Mouse (Mus musculus): ENCODE data around the gene Gm5751. TPM values are rescaled to one million over a fixed set of nuclear protein-coding genes. Genes with fewer than 3 reads are reported as not detected.
A peak's percentile ranks its signal among the peaks of the same experiment; 100 is the strongest.
"Not testable (repeated sequence)": the region's sequence is repeated elsewhere in the genome, so short reads cannot be mapped to it uniquely, and the experiment has no call there.

The Gm5751 gene
- total RNA-seq (2021), result not detected
- long read RNA-seq, experiment 1, result 0 reads
- long read RNA-seq, experiment 2, result 0 reads

- DNase-seq (ENCODE audit: low spot score in 2 of 2), result not testable (repeated sequence)
Observed at GRCm38 (mm10) chrX:8873953-8874352, at the start of gene Gm5751. Gene Gm5751 (plus strand): TSS chrX:8874253.

DNA sequence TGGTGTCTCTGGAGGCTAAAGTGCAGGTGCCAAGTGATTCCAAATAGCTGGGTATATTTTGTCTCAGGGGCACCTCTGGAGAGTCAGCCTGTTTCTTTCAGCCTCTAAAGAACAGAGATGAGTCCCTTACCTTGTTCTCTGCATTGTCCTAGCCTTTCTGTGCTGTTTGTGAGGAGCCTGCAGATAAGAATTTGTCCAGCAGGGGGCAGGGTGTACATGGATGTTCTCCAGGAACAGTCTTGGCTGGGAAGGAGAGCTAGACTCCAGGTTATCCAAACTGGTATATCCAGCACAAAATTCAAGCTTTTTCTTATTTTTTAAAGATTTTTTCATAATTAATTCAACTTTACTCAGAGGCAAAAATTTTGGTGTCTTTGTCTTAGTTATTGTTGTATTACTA is 42.0 kb upstream of the Gm5751 start:
- DNase-seq (ENCODE audit: low spot score in 2 of 2), result peak; percentile 19 to 29

DNA sequence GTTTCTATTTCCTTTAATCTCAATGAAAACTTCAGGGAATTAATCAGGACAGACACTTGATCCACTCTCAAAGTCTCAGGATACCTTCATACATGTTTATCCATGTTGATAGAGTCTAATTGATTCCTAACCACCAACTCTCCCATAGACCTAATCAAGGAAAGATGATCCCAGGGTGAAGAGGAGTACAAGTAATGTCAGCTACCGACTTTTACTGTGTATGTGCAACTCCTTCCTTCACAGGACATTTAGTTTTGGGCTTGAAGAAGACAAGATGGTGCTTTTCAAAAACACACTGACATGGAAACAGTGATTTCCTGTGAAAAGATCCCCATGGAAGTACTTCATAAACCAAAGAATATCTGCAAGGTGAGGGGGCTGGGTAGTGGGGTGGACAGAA is 30.4 kb upstream of the Gm5751 start, which contains the start of gene Gm6592:
Gene Gm6592 (plus strand): TSS at position 301 of the 400 bp plus-strand sequence.
- DNase-seq (ENCODE audit: low spot score in 2 of 2), result no peak

- no peak for DNase-seq (ENCODE audit: low spot score in 2 of 2)
Observed at GRCm38 (mm10) chrX:8852486-8852885, 21.6 kb upstream of the Gm5751 start.

GRCm38 (mm10) chrX:8864331-8864730 is 9.7 kb upstream of the Gm5751 start:
- DNase-seq (ENCODE audit: low spot score in 2 of 2), result peak; percentile 23 to 55

- DNase-seq (ENCODE audit: low spot score in 2 of 2), result no peak
Observed at GRCm38 (mm10) chrX:8884336-8884735, 10.3 kb downstream of the Gm5751 start.

GRCm38 (mm10) chrX:8891975-8892342 is 17.9 kb downstream of the Gm5751 start:
- no peak for DNase-seq (ENCODE audit: low spot score in 2 of 2)

GRCm38 (mm10) chrX:8892343-8893155 is 18.5 kb downstream of the Gm5751 start, which contains the start of gene B630019K06Rik:
Gene B630019K06Rik (plus strand): TSS chrX:8892382.
- peak; percentile 58 to 59 for DNase-seq (ENCODE audit: low spot score in 2 of 2)

DNA sequence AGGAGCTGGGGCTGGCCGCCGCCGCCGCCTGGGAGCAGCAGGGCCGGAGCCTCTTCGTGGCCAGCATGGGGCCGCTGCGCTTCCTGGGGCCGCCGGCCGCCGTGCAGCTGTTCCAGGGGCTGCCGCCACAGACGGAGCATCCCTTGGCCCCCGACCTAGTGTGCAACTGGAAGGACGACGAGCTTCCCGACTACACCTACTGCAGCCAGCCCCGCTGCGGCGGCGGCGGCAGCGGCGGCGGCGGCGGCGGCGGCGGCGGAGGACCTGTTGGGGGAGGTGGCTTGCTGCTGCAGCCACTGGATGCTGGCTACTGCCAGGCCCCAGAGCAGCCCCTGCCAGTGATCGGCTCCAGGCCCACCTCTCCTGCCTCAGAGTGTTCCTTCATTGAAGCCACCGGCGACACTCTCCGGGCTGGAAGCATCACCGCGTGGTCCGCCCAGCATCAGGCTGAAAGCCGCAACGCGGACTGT is 19.2 kb downstream of the Gm5751 start:
- peak in 1 of 2 experiments; percentile 13 for DNase-seq (ENCODE audit: low spot score in 2 of 2)

DNA sequence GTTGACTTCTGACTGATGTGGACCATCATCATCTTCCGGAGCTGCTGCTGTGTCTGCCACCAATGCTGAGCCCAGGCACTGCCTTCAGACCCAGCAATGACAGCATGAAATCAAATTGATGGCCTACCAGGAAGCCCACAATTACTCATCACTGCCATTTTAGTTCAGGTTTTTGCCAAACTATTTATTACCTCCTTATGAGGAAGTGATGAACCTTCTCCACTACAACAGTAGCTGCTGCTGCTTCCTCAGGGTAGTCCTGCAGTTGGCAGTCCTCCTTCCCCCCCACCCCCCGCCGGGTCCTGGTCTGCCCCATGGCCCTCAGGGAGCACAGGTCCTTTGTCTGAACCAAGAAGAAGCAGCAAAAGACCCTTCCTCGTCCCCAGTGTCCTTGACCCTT is 26.8 kb downstream of the Gm5751 start:
- no peak for DNase-seq (ENCODE audit: low spot score in 2 of 2)

DNA sequence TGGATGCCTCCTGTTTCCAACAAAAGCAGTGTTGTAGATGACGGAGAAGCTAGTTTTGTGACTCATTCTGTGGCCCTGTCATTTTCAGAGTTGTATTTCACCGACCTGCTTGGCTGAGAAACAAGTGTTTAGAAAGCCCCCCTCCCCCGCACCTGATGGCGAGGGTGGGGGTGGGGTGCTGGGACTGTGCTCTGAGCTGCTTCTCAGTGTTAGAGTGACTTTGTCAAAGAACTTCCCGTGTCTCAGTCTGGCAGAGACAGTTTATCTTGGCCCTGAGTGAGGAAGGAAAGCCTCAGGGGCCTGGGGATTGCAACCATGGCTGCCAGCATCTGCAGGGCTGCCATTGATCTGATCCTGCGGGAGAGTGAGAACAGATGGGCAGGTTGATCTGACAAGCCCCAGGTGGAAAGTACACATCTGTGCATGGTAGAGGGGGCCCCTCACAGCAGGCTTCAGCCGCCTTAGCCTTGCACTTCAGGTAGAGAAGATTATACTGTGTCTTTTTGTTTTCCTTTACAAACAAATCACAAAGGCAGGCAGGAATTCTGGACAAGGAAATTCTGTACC is 27.9 kb downstream of the Gm5751 start:
- DNase-seq (ENCODE audit: low spot score in 2 of 2), result no peak

DNA sequence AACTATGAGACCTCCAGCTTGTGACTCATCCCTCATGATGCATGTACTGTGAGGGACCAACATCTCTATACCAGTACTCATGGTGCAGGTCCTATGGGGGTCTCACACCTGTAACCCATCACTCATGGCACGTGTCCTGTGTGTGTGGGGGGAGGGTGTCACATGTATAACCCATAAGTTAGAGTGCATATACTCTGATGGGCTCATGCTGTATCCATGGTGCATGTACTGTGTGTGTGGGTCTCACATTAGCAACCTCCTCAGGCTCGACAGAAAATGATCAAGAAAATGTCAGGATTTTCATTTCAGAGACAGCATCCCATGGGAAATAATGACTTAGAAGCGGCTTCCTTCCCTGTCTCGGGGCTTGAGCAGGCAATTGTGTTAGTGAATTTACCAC is 47.0 kb downstream of the Gm5751 start:
- no peak for DNase-seq (ENCODE audit: low spot score in 2 of 2)

DNA sequence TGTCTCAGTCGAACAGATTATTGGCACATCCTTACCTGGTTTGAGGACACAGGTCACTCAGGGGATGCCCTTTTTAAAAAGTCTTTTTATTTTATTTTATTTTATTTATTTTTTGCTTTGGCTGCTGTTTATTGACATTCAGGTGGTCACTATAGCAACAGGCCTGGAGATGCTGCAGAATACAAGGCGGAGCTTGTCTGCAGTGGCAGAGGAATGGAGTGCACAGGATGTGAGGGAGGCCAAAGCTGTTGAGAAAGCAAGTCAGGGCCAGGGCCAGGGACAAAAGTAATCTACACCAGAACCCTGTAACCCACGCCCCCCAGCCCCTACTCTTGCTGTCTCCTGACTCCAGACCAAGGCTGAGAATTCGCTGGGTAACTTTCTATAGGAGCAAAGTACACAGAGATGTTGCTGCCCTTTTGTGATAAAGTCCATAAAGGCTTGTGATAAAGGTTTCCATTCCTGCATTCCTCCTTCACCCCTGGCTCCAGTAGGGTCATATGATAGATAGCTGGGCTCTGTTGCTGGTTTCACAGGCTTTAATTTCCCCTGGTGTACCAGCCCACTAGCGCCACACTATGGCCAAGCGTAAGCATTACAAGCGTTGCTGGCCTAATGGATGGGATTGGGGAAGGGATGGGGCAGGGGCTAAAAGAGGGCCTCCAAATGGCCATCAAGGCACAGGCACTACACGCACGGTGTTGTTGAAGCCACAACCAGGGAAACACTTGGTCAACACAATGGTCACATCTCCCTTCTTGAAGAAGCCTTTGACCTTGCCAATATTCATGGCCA is 48.0 kb downstream of the Gm5751 start:
- peak in 1 of 2 experiments; percentile 5 for DNase-seq (ENCODE audit: low spot score in 2 of 2)

GRCm38 (mm10) chrX:8927308-8927707 is 53.3 kb downstream of the Gm5751 start:
- no peak for DNase-seq (ENCODE audit: low spot score in 2 of 2)

Other genes starting within 250 kb of the Gm5751 start
- not detected for gene Ssxb8, start 183.4 kb upstream of the Gm5751 start, total RNA-seq (2021)
- not detected for gene Ssx9, start 125.8 kb upstream of the Gm5751 start, total RNA-seq (2021)
- not detected for gene Ssxb5, start 70.6 kb upstream of the Gm5751 start, total RNA-seq (2021)
- not detected for gene Gm6592, start 30.3 kb upstream of the Gm5751 start, total RNA-seq (2021)
- gene B630019K06Rik, start 18.1 kb downstream of the Gm5751 start, total RNA-seq (2021), result 1 to 10 TPM; 3.0 to 3.1 TPM
- not detected for gene Fthl17b, start 88.7 kb downstream of the Gm5751 start, total RNA-seq (2021)
- gene Fthl17c, start 102.3 kb downstream of the Gm5751 start, total RNA-seq (2021), result not detected
- gene Fthl17d, start 112.5 kb downstream of the Gm5751 start, total RNA-seq (2021), result not detected
- gene Fthl17e, start 159.2 kb downstream of the Gm5751 start, total RNA-seq (2021), result not detected
- gene Fthl17f, start 188.8 kb downstream of the Gm5751 start, total RNA-seq (2021), result not detected
- gene 4930402K13Rik, start 230.3 kb downstream of the Gm5751 start, total RNA-seq (2021), result not detected